Mouse (Mus musculus) embryonic fibroblast, embryonic 13.5 days (primary cell): ENCODE results near the gene Ccdc177.

Source experiments
- CTCF ChIP-seq: IDR thresholded peaks from 2 replicates; pipeline ENCODE4 v1.5.1; 2011; ENCODE audit warnings: mild to moderate bottlenecking, control low read depth, low read length, moderate library complexity, borderline replicate concordance; ENCODE audit not compliant: insufficient read depth
- POLR2A ChIP-seq: IDR thresholded peaks from 2 replicates; pipeline ENCODE4 v1.6.1; 2011; ENCODE audit warnings: low read depth, mild to moderate bottlenecking, control low read depth, low read length, moderate library complexity

- TF ChIP-seq POLR2A (no peak), CTCF (no peak)
Measured at GRCm38 (mm10) chr12:80706208-80706914, 54.1 kb downstream of the Ccdc177 start.
